Mouse (Mus musculus) bone marrow macrophage, adult 2 months (primary cell): ENCODE measurements around the gene Rplp2.

Experiments
- CTCF ChIP-seq: IDR thresholded peaks from 2 replicates; pipeline ENCODE4 v1.5.1; 2012; ENCODE audit warnings: low read depth, mild to moderate bottlenecking, low read length, moderate library complexity
- POLR2A ChIP-seq: IDR thresholded peaks from 2 replicates; pipeline ENCODE4 v1.6.1; 2012; ENCODE audit warnings: mild to moderate bottlenecking, low read depth, low read length, borderline replicate concordance

DNA sequence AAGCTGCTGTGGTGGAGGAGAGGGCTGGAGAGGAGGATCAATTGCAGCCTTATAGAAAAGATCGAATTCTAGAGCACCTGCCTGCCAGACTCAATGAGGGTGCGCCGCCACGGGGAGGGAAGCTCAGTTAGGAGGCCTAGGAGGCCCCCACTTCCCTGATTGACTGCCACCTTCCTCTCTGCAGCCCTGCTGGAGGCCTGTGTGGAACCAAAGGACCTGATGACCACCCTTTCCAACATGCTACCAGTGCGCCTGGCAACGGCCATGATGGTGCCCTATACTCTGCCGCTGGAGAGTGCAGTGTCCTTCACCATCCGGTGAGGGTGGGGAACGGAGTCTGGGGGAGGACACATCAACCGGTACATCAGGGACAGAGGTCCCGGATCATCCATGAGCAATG, 11.5 kb downstream of the Rplp2 start:
- TF ChIP-seq POLR2A, result no peak
- TF ChIP-seq CTCF, result no peak
